Mouse (Mus musculus): ENCODE data around the gene Scamp4.
A peak's percentile ranks its signal among the peaks of the same experiment; 100 is the strongest.
"Not testable (repeated sequence)": the region's sequence is repeated elsewhere in the genome, so short reads cannot be mapped to it uniquely, and the experiment has no call there.

Scamp4 gene

DNA sequence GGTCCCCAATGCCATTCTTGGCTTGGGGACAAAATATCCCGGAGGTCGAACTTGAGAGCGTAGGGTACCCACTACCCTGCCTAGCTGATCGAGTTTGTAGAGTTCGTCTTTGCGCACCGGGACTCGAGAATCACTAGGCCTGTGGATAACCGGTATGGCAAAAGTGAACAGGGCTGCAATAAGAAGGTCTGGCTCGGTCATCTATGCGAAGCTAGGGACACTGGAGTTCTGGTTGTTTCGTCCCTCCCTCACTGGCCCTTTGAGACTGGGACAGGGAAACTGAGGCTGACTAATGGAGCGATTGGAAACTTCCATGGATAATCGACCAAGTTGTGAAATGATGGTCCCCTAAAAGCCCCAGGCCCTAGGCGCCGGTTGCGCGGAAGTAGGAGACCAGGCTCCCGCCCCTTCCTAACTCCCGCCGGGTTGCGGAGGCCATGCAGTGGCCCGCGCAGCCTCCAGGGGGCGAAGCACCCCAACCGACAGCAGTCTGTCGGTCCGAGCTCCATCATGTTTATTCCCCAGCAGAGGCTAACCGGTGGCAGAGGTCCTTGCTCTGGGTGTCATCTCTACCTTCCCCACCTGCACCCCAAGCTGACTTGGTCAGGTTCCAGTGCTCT lies 24.4 kb upstream of the Scamp4 start:
- no peak for DNase-seq (ENCODE audit: low read depth, low spot score)

DNA sequence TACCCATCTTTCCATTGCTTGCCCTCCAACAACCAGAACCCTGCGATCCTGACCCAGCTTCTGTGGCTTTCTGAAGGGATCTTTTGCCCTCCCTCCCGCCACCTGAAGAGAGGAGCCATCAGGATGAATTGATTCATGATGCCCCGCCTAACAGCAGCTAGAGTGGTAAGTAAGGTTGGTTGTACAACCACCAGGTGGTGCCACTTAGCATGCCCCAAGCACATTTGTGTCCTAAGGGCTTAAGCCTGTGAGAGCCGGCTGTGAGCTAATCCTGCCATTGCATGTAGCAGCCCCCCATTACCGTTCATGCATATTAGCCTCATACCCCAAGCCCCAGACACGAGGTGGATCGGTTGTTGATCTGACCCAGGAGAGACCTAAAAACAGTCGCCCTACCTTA lies 23.8 kb upstream of the Scamp4 start:
- DNase-seq (ENCODE audit: low read depth, low spot score), result peak; percentile 76

DNA sequence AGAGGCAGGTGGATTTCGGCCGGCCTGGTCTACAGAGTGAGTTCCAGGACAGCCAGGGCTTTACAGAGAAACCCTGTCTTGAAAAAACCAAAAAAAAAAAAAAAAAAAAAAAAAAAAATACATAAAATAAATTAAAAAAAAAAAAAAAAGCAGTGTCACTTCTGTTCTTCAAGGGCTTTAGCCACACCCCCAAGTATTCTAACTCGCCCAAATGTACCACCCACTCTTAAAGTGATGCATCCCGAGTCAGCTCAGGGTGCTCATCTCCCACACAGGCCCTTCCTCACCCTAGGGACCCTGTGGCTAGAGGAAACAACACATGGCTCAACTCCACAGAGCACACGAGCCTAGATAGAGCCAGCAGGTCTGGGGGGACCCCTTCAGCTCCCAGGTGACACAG lies 19.6 kb upstream of the Scamp4 start:
- no peak for DNase-seq (ENCODE audit: low read depth, low spot score)

DNA sequence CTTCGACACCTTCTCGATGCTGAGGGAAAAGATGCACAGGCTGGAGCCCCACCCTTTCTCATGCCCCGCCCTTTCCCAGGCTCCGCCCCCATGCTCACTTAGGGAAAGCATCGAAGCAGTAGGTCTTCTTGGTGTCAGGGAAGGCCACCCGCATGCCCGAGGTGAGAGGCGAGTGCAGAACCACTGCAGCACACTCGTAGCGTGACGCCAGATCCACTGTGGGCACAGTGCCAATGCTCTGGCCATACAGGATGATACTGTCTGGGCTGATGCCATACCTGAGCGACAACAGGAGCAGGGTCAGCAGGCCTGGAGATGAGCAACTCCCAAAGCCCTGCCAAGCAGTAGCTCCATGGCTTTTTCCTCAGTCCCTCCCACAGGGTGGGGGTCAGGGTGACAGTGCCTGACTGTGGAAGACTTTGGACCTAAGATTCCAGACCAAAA lies 18.6 kb upstream of the Scamp4 start:
- DNase-seq (ENCODE audit: low read depth, low spot score), result no peak

DNA sequence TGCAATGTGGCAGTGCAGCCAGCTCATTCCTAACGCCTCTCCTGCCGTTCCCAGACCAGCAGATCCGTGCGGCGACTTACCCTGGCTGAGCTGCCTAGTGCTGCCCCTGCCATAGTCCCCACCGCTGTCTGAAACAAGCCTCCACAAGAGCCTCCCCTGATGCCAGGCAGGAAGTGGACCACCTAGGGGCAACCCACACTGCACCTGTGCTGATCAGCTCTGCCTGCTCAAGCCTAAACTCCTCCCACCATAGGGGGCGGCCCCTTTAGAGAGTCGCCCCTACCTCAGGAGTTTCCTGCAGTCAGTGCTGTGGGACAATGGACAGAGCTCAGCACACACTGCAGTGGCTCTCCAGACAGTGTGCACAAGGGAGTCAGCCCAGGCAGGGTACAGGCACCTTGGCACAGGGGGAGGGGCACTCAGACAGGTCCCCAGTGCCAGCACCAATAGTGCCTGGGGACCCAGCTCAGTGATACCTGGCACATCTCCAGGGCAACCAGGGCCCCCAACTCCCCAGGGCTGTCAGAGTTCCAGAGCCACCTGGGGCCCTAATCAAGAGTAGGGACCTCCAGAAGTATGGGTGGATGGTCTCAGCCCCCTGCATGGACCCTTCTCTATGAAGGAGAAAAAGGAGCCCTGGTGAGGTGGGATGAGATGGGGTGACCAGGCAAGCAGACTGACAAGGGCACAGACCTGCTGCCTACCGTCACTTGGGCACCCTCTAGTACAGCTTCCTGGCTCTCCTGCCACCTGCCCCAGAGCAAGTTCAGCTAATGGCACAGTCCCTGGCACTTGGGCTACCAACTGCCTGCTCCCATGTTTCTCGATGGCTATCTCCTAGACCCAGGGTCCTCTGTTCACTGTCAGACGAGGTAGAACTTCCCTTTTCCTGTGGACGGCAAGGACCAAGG lies 17.8 kb upstream of the Scamp4 start:
- DNase-seq (ENCODE audit: low read depth, low spot score), result no peak

DNA sequence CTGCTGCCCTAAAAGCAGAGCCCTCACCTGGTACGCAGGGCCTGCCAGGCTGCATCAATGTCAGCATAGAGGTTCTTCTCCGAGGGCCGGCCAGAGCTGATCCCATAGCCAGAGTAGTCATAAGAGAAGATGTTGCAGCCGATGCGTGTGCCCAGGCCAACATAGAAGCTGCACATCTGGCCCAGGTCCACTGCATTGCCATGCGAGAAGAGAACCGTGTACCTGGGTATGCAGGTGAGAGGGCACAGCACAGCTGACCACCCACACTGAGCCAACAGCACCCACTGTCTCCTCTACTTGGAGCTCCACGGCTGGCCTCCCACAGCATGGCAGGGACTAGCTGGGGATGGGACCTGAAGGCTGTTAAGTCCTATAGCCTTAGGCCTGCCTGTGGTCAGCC lies 17.1 kb upstream of the Scamp4 start:
- no peak for DNase-seq (ENCODE audit: low read depth, low spot score)

DNA sequence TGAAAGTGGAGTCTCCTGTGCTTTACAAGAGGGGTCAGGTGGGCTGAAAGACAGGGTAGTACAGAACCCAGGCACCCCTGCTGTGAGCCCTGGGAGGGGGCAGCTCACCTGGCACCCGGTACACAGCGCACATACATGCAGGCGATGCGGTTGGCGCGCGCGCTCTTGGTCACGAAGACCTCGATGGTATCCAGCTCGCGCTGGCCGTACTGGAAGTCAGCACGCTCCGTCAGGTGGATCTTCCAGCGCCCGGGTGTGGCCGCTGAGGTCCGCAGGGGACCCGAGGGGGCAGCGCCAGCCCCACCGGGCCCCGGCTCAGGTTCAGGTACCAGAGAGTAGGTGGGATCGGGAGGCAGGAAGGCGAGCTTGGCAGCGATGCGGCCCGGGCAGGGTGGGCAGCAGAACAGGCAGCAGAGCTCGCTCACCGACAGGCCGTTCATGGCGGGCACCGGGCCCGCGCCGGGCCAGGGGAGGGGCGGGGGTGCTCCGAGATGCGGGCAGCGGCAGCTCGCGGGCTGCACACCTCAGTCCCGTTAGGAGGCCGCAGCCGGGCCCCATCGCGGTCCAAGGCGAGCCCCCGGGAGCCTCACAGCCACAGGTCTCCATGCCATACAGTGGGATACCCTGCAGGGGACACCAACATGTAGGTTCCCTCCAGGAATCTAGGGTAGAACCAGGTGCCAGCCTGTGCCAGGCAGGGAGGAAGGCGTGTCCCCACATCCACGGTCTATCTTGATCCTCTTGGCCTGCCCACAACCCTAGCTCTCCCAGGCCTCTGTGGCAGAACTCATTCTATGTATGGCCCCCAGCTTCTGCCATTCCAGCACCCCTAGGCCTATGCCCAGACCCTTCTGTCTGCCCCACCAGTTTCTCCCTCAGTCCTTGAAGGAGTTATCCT lies 16.0 kb upstream of the Scamp4 start:
- no peak for DNase-seq (ENCODE audit: low read depth, low spot score)

DNA sequence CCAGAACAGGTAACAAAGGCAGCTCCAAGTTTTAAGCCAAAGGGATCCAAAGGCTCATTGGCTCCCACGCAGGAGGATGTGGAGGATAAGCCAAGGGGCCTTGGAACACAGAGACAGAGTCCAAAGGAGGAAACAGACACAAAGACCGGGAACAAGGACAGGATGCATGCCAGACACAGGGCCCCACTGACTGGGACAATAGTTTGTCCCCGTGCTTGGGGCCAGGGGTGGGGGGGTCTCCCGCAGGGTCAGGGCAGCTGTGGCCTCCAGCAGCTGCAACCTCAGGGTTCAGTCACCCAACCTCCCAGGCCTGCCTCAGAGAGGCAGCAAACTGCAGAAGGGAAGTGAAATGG lies 15.4 kb upstream of the Scamp4 start:
- DNase-seq (ENCODE audit: low read depth, low spot score), result no peak

DNA sequence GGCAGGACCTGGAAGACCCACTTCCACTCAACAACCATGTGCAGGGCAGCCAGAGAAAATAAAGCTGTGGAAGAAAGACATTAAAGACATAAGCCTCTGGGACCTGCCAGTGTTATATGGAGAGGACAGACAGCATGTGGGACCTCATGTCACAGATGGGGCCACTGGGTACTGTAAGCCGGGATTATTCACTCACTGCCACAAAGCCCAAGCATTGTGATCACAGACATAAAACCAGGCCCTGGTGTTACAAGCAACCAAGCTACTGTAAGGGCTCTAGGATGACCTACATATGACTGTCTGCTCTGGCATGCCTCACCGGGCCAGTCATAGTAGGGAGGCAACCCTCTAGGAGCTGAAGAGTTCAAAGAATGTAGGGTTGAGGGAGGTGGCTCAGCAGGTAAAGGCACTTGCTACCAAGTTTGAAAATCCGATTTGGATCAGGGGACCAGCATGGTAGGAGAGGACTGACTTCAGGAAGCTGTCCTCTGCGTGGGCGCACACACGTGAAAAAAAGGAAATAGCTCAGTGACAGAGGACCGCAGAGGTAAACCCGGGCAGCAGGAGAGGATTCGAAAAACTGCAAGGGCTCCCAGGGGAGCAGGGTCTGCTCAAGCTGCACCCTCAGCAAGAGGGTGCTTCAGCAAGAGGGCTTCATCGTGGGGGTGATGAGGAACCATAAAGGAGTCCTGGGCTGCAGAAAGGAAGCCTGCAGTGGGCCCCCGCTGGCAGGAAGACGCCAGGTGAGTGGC lies 13.4 kb upstream of the Scamp4 start:
- no peak for DNase-seq (ENCODE audit: low read depth, low spot score)

DNA sequence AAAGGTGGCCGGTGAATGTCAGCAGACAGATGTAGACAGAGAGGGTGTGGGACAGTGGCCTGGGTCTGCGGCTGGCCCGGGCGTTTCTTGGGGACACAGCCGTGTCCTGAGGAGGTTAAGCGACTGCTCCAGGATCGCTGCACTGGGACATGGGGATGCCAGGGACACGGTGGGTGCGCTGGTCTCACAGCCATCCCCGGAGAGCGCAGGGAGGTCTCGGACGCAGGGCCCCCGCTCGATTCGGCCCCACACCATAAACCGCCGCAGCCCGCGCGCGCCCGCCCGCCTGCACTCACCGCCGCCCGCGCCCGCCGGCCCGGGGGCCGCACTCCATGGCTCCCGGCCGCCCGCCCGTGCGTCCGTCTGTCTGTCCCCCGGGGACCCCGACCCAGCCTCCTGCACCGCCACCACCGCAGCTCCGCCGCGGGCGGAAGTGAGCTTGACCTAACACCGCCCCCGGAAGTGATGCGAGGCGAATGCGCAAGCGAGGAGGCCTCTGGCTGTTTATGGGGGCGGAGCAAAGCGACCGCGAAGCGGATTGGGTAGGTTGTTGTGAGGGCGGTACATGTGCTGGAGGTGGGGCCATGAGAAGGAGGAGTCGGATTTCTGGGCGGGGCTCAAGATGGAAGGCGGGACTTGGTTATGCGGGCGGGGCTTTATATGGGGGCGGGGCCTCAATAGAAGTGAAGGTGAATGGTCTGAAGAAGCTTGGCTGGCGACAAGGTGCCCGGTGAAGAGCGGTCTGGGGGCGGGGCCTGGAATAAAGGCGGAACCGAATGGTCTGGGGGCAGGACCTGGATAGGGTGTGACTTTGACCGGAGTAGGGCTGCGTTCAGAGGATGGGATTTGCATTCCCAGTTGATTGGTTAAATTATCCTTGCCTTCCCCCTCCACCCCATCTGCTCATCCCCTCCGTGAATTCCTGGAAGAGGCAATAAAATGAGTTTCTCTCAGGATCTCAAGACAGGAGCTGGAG lies 12.5 kb upstream of the Scamp4 start, which contains the start of gene Abhd17a:
Gene Abhd17a, minus strand, starts transcription at position 463 of the 976 bp plus-strand sequence.
- DNase-seq (ENCODE audit: low read depth, low spot score), result peak; percentile 98

DNA sequence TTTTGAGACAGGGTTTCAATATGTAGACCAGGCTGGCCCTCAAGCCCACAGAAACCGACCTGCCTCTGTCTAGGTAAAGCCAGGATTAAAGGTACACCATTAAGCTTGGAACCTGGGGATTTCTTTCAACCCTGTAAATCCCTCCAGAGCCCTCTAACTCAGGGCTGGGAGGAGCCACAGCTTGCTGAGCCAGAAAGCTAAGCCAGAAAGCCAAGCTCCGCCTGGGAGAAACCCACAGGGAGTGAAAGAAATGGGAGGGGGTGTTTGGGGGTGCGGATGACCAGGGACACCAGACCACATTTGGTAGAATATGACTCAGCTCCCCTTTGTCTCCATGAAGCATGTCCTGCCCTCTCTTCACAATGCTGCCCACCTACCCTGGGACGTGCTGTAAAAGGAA lies 6.4 kb upstream of the Scamp4 start:
- DNase-seq (ENCODE audit: low read depth, low spot score), result no peak

DNA sequence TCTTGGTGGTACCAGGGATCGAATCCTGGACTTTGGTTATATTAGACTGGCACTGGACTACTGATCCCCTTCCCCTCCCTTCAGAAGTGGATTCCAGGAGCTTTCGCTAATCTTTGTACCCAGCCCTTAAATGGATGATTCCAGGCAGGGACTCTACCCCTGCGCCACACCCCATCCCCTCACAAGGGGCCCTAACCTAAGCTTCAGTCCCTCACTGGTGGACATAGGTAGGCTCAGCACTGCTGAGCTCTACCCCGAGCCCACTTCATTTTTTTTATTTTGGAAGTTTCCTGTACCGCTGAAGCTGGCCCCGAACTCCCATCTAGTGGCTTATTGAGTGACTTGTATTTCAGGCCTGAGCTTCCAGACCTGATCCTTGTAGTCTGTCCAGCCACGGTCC lies 692 bp downstream of the Scamp4 start:
- no peak for DNase-seq (ENCODE audit: low read depth, low spot score)

DNA sequence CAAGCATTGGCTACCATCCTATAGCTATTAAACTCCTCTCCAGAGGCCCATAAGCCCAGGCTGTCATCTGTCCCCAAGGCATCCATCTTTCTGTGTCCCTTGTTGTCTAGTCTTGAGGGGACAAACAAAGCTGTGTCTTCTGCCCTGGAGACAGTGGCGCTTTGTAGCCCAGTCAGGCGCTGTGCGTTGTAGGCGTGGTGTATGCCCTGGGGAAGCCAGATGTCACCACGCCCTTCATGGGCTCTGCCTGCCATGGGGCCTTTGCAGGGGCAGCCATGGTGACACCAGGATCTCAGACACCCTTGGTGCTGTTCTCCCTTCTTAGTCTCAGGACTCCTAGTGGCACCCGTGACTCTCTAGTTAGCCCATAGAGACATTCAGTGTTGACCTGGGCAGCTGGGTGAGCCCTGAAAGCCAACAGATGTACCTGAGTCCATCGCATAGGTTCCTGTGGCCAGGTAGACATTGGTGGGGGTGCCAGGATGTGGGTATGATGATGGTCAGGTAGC lies 1.4 kb downstream of the Scamp4 start:
- DNase-seq (ENCODE audit: low read depth, low spot score), result no peak

DNA sequence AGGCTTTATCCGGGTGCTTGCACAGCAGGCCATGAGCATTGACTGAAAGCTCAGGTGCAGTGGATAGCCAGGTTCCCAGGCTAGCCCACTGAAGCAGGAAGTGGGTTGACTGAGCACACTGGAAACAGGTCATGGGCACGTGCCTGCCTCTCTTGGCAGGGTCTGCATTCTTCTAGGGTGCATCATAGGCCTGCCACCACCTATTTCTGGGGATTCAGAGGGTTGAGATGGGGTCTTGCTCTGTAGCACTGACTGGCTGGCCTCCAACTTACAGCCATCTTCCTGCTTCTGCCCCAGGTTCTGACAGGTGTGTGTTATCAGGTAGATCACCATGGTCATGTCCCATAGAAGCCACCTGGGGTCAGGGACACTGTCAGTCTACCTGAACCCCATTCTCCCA lies 2.3 kb downstream of the Scamp4 start:
- no peak for DNase-seq (ENCODE audit: low read depth, low spot score)

DNA sequence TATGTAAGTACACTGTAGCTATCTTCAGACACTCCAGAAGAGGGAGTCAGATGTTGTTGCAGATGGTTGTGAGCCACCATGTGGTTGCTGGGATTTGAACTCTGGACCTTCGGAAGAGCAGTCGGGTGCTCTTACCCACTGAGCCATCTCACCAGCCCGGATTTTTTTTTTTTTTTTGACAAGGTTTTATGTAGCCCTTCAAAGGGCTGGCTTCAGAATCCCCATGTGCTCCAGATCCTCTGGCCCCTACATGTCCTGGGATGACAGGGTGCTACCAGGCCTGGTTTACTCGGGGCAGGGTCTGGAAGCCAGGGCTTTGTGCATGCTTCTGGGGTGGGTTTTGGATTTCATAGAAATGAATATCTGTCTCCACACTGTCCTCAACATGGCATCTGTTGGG lies 3.0 kb downstream of the Scamp4 start, which contains the start of gene Gm49322:
Gene Gm49322, plus strand, starts transcription at position 301 of the 400 bp plus-strand sequence.
- DNase-seq (ENCODE audit: low read depth, low spot score), result not testable (repeated sequence)

DNA sequence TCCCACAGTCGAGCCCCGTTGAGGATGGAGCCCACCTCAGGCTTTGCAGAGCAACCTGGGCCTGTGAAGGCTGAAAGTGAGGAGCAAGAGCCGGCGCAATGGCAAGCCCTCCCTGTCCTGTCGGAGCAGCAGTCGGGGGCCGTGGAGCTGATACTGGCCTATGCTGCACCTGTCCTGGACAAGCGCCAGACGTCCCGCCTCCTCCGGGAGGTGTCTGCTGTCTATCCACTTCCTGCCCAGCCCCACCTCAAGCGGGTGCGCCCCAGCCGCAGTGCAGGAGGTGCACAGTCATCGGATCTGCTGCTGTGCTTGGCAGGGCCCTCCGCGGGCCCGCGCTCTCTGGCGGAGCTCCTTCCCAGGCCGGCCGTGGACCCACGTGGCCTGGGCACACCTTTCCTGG lies 3.6 kb downstream of the Scamp4 start:
- DNase-seq (ENCODE audit: low read depth, low spot score), result no peak

DNA sequence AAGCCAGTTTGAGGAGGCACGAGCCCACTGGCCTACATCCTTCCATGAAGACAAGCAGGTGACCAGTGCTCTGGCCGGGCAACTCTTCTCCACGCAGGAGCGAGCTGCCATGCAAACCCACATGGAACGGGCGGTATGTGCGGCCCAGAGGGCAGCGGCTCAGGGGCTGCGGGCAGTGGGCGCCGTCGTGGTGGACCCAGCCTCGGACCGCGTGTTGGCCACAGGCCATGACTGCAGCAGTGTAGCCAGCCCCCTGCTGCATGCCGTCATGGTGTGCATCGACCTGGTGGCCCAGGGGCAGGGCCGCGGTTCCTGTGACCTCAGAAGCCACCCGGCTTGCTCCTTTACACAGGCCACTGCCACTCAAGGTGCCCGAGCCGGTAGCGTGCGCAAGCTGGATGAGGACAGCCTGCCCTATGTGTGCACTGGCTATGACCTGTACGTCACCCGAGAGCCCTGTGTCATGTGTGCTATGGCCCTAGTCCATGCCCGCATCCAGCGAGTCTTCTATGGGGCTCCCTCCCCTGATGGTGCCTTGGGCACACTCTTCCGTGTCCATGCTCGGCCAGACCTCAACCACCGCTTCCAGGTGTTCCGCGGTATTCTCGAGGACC lies 4.2 kb downstream of the Scamp4 start:
- DNase-seq (ENCODE audit: low read depth, low spot score), result no peak

DNA sequence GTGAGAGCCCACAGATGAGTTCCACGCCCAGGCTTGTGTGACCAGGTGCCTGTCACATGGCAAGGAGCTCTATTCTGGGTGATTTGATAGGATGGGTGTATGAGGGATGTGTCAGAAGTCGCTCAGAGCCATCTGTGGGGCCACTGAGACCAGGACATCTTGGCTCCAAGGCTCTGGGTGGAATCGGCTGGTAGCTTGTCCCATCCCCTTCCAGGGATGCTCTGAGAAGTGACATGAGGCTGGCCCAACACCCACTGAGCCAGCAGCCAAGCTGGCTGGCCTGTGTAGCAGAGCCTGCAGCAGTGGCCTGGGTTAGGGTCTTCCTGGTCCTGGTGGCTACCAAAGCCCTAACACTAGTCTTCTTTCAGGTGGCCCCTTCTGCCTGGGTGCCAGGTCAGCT lies 5.8 kb downstream of the Scamp4 start:
- DNase-seq (ENCODE audit: low read depth, low spot score), result no peak

DNA sequence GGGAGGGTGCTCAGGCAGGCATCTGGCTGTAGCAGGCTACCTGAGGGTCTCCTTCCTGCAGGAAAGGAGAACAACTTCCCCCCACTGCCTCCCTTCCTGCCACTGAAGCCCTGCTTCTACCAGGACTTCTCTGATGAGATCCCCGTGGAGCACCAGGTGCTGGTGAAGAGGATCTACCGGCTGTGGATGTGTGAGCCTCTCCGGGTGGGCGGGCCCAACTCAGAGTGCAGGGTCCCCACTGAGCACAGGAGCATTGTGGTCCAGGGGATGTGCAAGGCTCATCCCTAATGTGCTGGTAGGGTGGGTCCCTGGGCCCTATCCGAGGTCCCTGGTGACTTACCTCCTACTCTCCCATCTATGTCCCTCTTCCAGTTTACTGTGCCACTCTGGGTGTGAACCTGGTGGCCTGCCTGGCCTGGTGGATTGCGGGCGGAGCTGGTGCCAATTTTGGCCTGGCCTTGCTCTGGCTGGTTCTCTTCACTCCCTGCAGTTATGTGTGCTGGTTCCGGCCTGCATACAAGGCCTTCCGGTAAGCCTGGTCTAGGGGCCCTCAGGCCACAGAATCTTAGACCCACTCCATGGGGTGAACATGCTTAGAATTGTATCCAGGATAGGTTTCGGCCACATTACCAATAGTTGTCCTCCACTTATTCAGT lies 6.7 kb downstream of the Scamp4 start:
- no peak for DNase-seq (ENCODE audit: low read depth, low spot score)
